8 mouse cellular contexts compared by ENCODE assay signal in genomic region chr10:71347964-71348636, GRCm38 (mm10). TPM values are rescaled to one million over a fixed set of nuclear protein-coding genes. Genes with fewer than 3 reads are reported as not detected.
A peak's percentile ranks its signal among the peaks of the same experiment; 100 is the strongest.
DNase-seq lines count a peak whose midpoint lies in the region; ATAC-seq and TF ChIP-seq lines count a peak whose summit lies in the region.

No protein-coding gene starts in this region.

- peak overlapping the region; percentile 76 for H3K4me2 ChIP-seq in forebrain, postnatal 0 days (ENCODE audit: low read depth)
- peak overlapping the region; percentile 96 for H3K4me2 ChIP-seq in hindbrain, embryonic 11.5 days (replicated peaks; ENCODE audit: low read depth, low read length)
- H3K4me2 ChIP-seq in midbrain, postnatal 0 days (ENCODE audit: low read depth, low read length, poor library complexity, severe bottlenecking), result peak overlapping the region; percentile 88

- no peaks in the 10 kb centered on the region for H3K27me3 ChIP-seq in forebrain, postnatal 0 days (ENCODE audit: insufficient read depth, low read length)
- H3K27me3 ChIP-seq in hindbrain, embryonic 11.5 days (ENCODE audit: control insufficient read depth, insufficient read depth, low read length), result no peaks in the 10 kb centered on the region
- no peaks in the 10 kb centered on the region for H3K27me3 ChIP-seq in midbrain, postnatal 0 days (ENCODE audit: insufficient read depth, low read length)

- ATAC-seq in monocyte, adult 5-6 weeks (replicated peaks; ENCODE audit: insufficient number of reproducible peaks, low FRiP score, low TSS enrichment, poor library complexity, severe bottlenecking), result no peak
- peak; percentile 52 for ATAC-seq in forebrain, postnatal 0 days
- peak; percentile 76 for ATAC-seq in hindbrain, embryonic 11.5 days (ENCODE audit: low FRiP score)
- peak; percentile 73 for ATAC-seq in midbrain, postnatal 0 days (ENCODE audit: low FRiP score)

- H3K9me3 ChIP-seq in forebrain, postnatal 0 days (ENCODE audit: low read length), result no peaks in the 10 kb centered on the region
- no peaks in the 10 kb centered on the region for H3K9me3 ChIP-seq in hindbrain, embryonic 11.5 days (ENCODE audit: control insufficient read depth, low read length)
- H3K9me3 ChIP-seq in midbrain, postnatal 0 days (ENCODE audit: low read length), result no peaks in the 10 kb centered on the region

- no peak for TF ChIP-seq CTCF in forebrain, postnatal 0 days (IDR thresholded peaks at IDR 0.05; ENCODE audit: low read depth)
- TF ChIP-seq CTCF in midbrain, postnatal 0 days (IDR thresholded peaks at IDR 0.05), result no peak

- 3% methylated on average over 48 of the region's 48 CpGs for WGBS in forebrain, postnatal 0 days
- WGBS in hindbrain, embryonic 11.5 days, result under 1% methylated on average over 43 of the region's 48 CpGs
- 0% methylated on average over 33 of the region's 48 CpGs for WGBS in midbrain, postnatal 0 days

- DNase-seq in monocyte, adult 2 months (ENCODE audit: low read depth in 1 of 2, low spot score in 2 of 2), result peak; percentile 22 to 41
- peak; percentile 11 to 20 for DNase-seq in adrenal gland, postnatal 4 days (ENCODE audit: low spot score in 2 of 2)
- peak; percentile 46 for DNase-seq in forebrain, postnatal 0 days
- DNase-seq in hindbrain, embryonic 11.5 days (ENCODE audit: low spot score), result no peak
- peak; percentile 55 for DNase-seq in liver
- no peak for DNase-seq in midbrain, postnatal 0 days (ENCODE audit: low spot score)
- DNase-seq in T-cell, adult 2 months (ENCODE audit: low spot score), result no peak

- H3K4me1 ChIP-seq in forebrain, postnatal 0 days (ENCODE audit: insufficient read depth), result peaks cover 20% of the 10 kb centered on the region
- H3K4me1 ChIP-seq in hindbrain, embryonic 11.5 days (replicated peaks; ENCODE audit: control insufficient read depth, insufficient read depth, low read length), result peaks cover 8% of the 10 kb centered on the region; the same call in 1 of the 2 replicates
- peaks cover 15% of the 10 kb centered on the region for H3K4me1 ChIP-seq in midbrain, postnatal 0 days (ENCODE audit: insufficient read depth, low read length)

- 0 out of 2 replicates have a peak, but pooled peaks cover 2% of the 10 kb centered on the region for H3K36me3 ChIP-seq in forebrain, postnatal 0 days (ENCODE audit: insufficient read depth)
- no peaks in the 10 kb centered on the region for H3K36me3 ChIP-seq in hindbrain, embryonic 11.5 days (ENCODE audit: control insufficient read depth, insufficient read depth, low read length)
- 0 out of 2 replicates have a peak, but pooled peaks cover 2% of the 10 kb centered on the region for H3K36me3 ChIP-seq in midbrain, postnatal 0 days (ENCODE audit: insufficient read depth, low read length)

- peak overlapping the region; percentile 79 for H3K27ac ChIP-seq in forebrain, postnatal 0 days (ENCODE audit: low read depth, low read length)
- peak overlapping the region; percentile 68 for H3K27ac ChIP-seq in hindbrain, embryonic 11.5 days (ENCODE audit: low read depth, low read length)
- H3K27ac ChIP-seq in midbrain, postnatal 0 days (ENCODE audit: low read depth, low read length), result peak overlapping the region; percentile 81

- H3K4me3 ChIP-seq in forebrain, postnatal 0 days (ENCODE audit: low read depth, low read length), result peak overlapping the region; percentile 83
- H3K4me3 ChIP-seq in hindbrain, embryonic 11.5 days (ENCODE audit: low read depth, low read length), result peak overlapping the region; percentile 86
- H3K4me3 ChIP-seq in midbrain, postnatal 0 days (ENCODE audit: low read depth, low read length), result peak overlapping the region; percentile 87

- H3K9ac ChIP-seq in forebrain, postnatal 0 days, result peak overlapping the region; percentile 81
- peak overlapping the region; percentile 87 for H3K9ac ChIP-seq in hindbrain, embryonic 11.5 days (ENCODE audit: low read depth, low read length)
- peak overlapping the region; percentile 86 for H3K9ac ChIP-seq in midbrain, postnatal 0 days (replicated peaks; ENCODE audit: low read length, poor library complexity, severe bottlenecking)

RNA-seq across cellular contexts. Expression of gene Ipmk, which starts 0.5 kb away (rescaled TPM):
- total RNA-seq in monocyte, adult 5-6 weeks (2017), result 30.9 to 36.9 TPM (median 31.1 TPM) in 3 replicates
- 10 to 100 TPM; 19.9 to 21.5 TPM for total RNA-seq in adrenal gland, postnatal 4 days (2021)
- total RNA-seq in forebrain, postnatal 0 days (2014; rRNA removed), result 19.3 and 26.1 TPM in 2 replicates
- 10.9 and 12.5 TPM in 2 replicates for polyA plus RNA-seq in forebrain, postnatal 0 days (2015; fragmentation: Nextera tagmentation; extraction: Ambion mirVana)
- polyA plus RNA-seq in hindbrain, embryonic 11.5 days (2014; fragmentation: Nextera tagmentation; extraction: Ambion mirVana), result 20.9 and 21.4 TPM in 2 replicates
- total RNA-seq in midbrain, postnatal 0 days (2014; rRNA removed), result 21.7 and 28.0 TPM in 2 replicates
- 12.8 and 14.6 TPM in 2 replicates for polyA plus RNA-seq in midbrain, postnatal 0 days (2015; fragmentation: Nextera tagmentation; extraction: Ambion mirVana)

RNA-seq across cellular contexts. Expression of gene Cisd1, which starts 3.3 kb away (rescaled TPM):
- 7.3 to 9.7 TPM (median 9.0 TPM) in 3 replicates for total RNA-seq in monocyte, adult 5-6 weeks (2017)
- total RNA-seq in adrenal gland, postnatal 4 days (2021), result 10 to 100 TPM; 47.8 to 55.9 TPM
- 128 and 160 TPM in 2 replicates for total RNA-seq in forebrain, postnatal 0 days (2014; rRNA removed)
- polyA plus RNA-seq in forebrain, postnatal 0 days (2015; fragmentation: Nextera tagmentation; extraction: Ambion mirVana), result 346 and 354 TPM in 2 replicates
- polyA plus RNA-seq in hindbrain, embryonic 11.5 days (2014; fragmentation: Nextera tagmentation; extraction: Ambion mirVana), result 145 and 152 TPM in 2 replicates
- total RNA-seq in midbrain, postnatal 0 days (2014; rRNA removed), result 92.1 and 121 TPM in 2 replicates
- polyA plus RNA-seq in midbrain, postnatal 0 days (2015; fragmentation: Nextera tagmentation; extraction: Ambion mirVana), result 378 and 395 TPM in 2 replicates

Comparison
In these comparisons a context has a peak if more than half of its experiments do, and no peak if none do; other contexts are left out.
1. DNase-seq: peak in monocyte, adult 2 months (2 of 2), adrenal gland, postnatal 4 days (2 of 2), forebrain, postnatal 0 days (single experiment) and liver (single experiment); none in hindbrain, embryonic 11.5 days (single experiment), midbrain, postnatal 0 days (single experiment) and T-cell, adult 2 months (single experiment).
2. Peak in every context shown above with its lines, with median percentiles within 50 percentile points of each other: H3K27ac ChIP-seq, H3K4me2 ChIP-seq, H3K4me3 ChIP-seq and H3K9ac ChIP-seq.